Mouse (Mus musculus): Measurements from ENCODE around the gene Krt33a. TPM values are rescaled to one million over a fixed set of nuclear protein-coding genes. Genes with fewer than 3 reads are reported as not detected.

Gene Krt33a
- total RNA-seq, 1 experiment, result not detected

DNA sequence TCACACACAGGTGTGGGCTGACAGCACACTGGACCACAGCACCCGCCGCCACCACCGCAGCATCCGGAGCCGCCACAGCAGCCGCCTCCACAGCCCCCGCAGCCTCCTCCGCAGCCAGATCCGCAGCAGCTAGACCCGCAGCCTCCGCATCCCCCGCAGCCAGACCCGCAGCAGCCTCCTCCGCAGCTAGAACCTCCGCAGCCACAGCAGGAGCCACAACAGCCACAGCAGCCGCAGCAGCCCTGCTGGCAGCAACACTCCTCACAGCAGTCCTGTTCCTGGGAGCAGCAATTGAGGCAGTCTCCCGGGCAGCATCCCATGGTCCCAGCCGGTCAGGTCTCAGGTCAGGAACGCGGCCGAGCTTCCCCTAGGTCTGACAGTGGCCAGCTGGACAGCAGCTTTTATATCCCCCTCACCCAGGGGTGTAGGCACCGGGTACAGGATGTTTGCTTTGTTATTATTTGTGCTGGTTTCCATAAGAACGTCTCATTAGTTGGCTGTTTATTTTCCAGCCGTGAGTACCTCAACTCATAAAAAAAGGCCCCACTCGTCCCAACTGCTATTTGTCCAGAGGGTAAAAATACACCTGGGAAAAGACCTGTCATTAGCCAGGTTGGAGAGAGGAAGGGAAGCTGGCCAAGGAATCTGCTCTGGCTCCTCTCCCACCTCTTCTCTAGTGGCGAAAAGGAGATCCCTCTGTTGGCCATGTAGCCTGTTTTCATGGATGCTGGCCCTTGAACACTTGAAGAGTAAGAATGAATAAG is 22.2 kb downstream of the Krt33a start, which contains the start of gene Krtap17-1:
Gene Krtap17-1 (minus strand): TSS at position 375 of the 764 bp plus-strand sequence.
- no peaks in the 10 kb centered on the region for H3K36me3 ChIP-seq (ENCODE audit: control insufficient read depth, insufficient read depth, low read length, poor library complexity, severe bottlenecking)
- H3K4me3 ChIP-seq (ENCODE audit: insufficient read depth in 1 of 2, low read depth in 1 of 2, low read length in 2 of 2, poor library complexity in 1 of 2, severe bottlenecking in 1 of 2), result peak within 1 kb of the TSS; percentile 32 to 62; a peak in 3 of 4 replicates
- in situ Hi-C loops (cut with MboI; ENCODE audit: low sequenced_read_pairs in 2 of 2, unreplicated experiment in 2 of 2), result no loop called here
- H3K9ac ChIP-seq (ENCODE audit: insufficient read depth, low read depth, low read length, poor library complexity, severe bottlenecking), result peak within 1 kb of the TSS; percentile 44; the same call in 1 of the 2 replicates
- TF ChIP-seq ZC3H11A (IDR thresholded peaks at IDR 0.05; ENCODE audit: borderline replicate concordance, low read depth, low read length), result no peak
- TF ChIP-seq MAFK (IDR thresholded peaks at IDR 0.05; ENCODE audit: insufficient read depth, low read depth, low read length), result no peak
- no peak for TF ChIP-seq ZNF384 (IDR thresholded peaks at IDR 0.05; ENCODE audit: low read depth, low read length)
- TF ChIP-seq HCFC1 (IDR thresholded peaks at IDR 0.05; ENCODE audit: borderline replicate concordance, insufficient read depth, low read length), result no peak
- no peak for TF ChIP-seq CHD2 (IDR thresholded peaks at IDR 0.05; ENCODE audit: low read depth, low read length)
- H3K27ac ChIP-seq (ENCODE audit: insufficient read depth, low read depth, low read length, poor library complexity, severe bottlenecking), result no peak within 1 kb of the TSS
- DNase-seq (ENCODE audit: low read depth, low spot score), result no peak
- no peaks in the 10 kb centered on the region for H3K4me1 ChIP-seq (ENCODE audit: control insufficient read depth in 2 of 2, insufficient read depth in 2 of 2, low read length in 2 of 2, poor library complexity in 1 of 2)
- H3K9me3 ChIP-seq (ENCODE audit: control insufficient read depth, insufficient read depth, low read depth, low read length), result no peaks in the 10 kb centered on the region

DNA sequence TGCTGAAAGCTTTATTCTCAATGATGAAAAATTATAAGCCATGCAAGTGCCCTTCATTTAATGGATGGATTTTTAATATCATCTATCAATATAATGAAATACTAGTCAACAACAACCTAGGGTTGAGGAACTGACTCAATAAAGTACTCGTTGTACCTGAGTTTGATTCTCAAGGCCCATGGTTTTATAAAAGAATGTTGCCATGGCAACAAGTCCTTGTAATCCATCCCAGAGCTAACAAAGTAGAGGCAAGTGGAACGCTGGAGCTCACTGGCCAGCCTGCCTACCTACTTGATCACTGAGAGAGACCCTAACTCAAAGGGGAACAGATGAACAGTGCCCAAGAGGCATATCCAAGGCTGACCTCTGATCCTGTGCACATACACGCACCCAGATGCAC is 25.4 kb downstream of the Krt33a start:
- DNase-seq (ENCODE audit: low read depth, low spot score), result no peak
- Histone ChIP-seq H3K27ac (ENCODE audit: insufficient read depth, low read depth, low read length, poor library complexity, severe bottlenecking) (no peak overlapping the region), H3K9ac (ENCODE audit: insufficient read depth, low read depth, low read length, poor library complexity, severe bottlenecking) (no peak overlapping the region), H3K36me3 (ENCODE audit: control insufficient read depth, insufficient read depth, low read length, poor library complexity, severe bottlenecking) (no peaks in the 10 kb centered on the region), H3K4me1 (ENCODE audit: control insufficient read depth in 2 of 2, insufficient read depth in 2 of 2, low read length in 2 of 2, poor library complexity in 1 of 2) (no peaks in the 10 kb centered on the region), H3K4me3 (ENCODE audit: insufficient read depth in 1 of 2, low read depth in 1 of 2, low read length in 2 of 2, poor library complexity in 1 of 2, severe bottlenecking in 1 of 2) (no peak overlapping the region), H3K9me3 (ENCODE audit: control insufficient read depth, insufficient read depth, low read depth, low read length) (no peaks in the 10 kb centered on the region)
- in situ Hi-C loops (cut with MboI; ENCODE audit: low sequenced_read_pairs in 2 of 2, unreplicated experiment in 2 of 2), result no loop called here
- TF ChIP-seq MAFK (IDR thresholded peaks at IDR 0.05; ENCODE audit: insufficient read depth, low read depth, low read length), result no peak
- no peak for TF ChIP-seq ZNF384 (IDR thresholded peaks at IDR 0.05; ENCODE audit: low read depth, low read length)

GRCm38 (mm10) chr11:99989881-99990405 is 26.1 kb downstream of the Krt33a start:
- Histone ChIP-seq H3K4me3 (ENCODE audit: insufficient read depth in 1 of 2, low read depth in 1 of 2, low read length in 2 of 2, poor library complexity in 1 of 2, severe bottlenecking in 1 of 2) (no peak overlapping the region), H3K36me3 (ENCODE audit: control insufficient read depth, insufficient read depth, low read length, poor library complexity, severe bottlenecking) (no peaks in the 10 kb centered on the region), H3K9me3 (ENCODE audit: control insufficient read depth, insufficient read depth, low read depth, low read length) (no peaks in the 10 kb centered on the region), H3K9ac (ENCODE audit: insufficient read depth, low read depth, low read length, poor library complexity, severe bottlenecking) (no peak overlapping the region), H3K27ac (ENCODE audit: insufficient read depth, low read depth, low read length, poor library complexity, severe bottlenecking) (no peak overlapping the region), H3K4me1 (ENCODE audit: control insufficient read depth in 2 of 2, insufficient read depth in 2 of 2, low read length in 2 of 2, poor library complexity in 1 of 2) (no peaks in the 10 kb centered on the region)
- in situ Hi-C loops (cut with MboI; ENCODE audit: low sequenced_read_pairs in 2 of 2, unreplicated experiment in 2 of 2), result no loop called here
- no peak for TF ChIP-seq ZNF384 (IDR thresholded peaks at IDR 0.05; ENCODE audit: low read depth, low read length)
- no peak for TF ChIP-seq MAFK (IDR thresholded peaks at IDR 0.05; ENCODE audit: insufficient read depth, low read depth, low read length)
- TF ChIP-seq ZC3H11A (IDR thresholded peaks at IDR 0.05; ENCODE audit: borderline replicate concordance, low read depth, low read length), result no peak
- no peak for TF ChIP-seq HCFC1 (IDR thresholded peaks at IDR 0.05; ENCODE audit: borderline replicate concordance, insufficient read depth, low read length)
- no peak for DNase-seq (ENCODE audit: low read depth, low spot score)

DNA sequence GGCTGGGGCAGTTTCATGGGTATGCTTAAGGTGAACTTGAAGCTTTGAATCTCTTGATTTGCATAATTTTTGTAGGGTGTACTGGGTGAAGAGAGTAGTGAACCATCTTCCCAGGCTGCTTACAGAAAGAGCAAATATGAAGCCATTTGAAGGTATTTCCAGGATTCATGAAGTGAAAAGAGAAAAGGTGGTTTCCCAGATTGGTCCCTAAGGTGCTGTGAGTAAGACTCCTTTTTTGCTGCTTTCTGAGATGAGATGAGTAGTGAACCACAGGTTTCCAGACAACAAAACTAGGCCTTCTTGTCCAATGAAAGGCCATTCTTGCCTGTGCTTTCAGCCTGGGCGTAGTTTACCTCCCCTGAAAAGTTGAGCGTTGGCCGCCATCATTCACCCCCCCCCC is 27.5 kb downstream of the Krt33a start:
- TF ChIP-seq HCFC1 (IDR thresholded peaks at IDR 0.05; ENCODE audit: borderline replicate concordance, insufficient read depth, low read length) (no peak), CHD2 (IDR thresholded peaks at IDR 0.05; ENCODE audit: low read depth, low read length) (no peak), ZNF384 (IDR thresholded peaks at IDR 0.05; ENCODE audit: low read depth, low read length) (no peak), ZC3H11A (IDR thresholded peaks at IDR 0.05; ENCODE audit: borderline replicate concordance, low read depth, low read length) (no peak), MAFK (IDR thresholded peaks at IDR 0.05; ENCODE audit: insufficient read depth, low read depth, low read length) (no peak)
- in situ Hi-C loops (cut with MboI; ENCODE audit: low sequenced_read_pairs in 2 of 2, unreplicated experiment in 2 of 2), result no loop called here
- Histone ChIP-seq H3K9me3 (ENCODE audit: control insufficient read depth, insufficient read depth, low read depth, low read length) (no peaks in the 10 kb centered on the region), H3K27ac (ENCODE audit: insufficient read depth, low read depth, low read length, poor library complexity, severe bottlenecking) (no peak overlapping the region), H3K9ac (ENCODE audit: insufficient read depth, low read depth, low read length, poor library complexity, severe bottlenecking) (no peak overlapping the region), H3K4me3 (ENCODE audit: insufficient read depth in 1 of 2, low read depth in 1 of 2, low read length in 2 of 2, poor library complexity in 1 of 2, severe bottlenecking in 1 of 2) (no peak overlapping the region), H3K4me1 (ENCODE audit: control insufficient read depth in 2 of 2, insufficient read depth in 2 of 2, low read length in 2 of 2, poor library complexity in 1 of 2) (no peaks in the 10 kb centered on the region), H3K36me3 (ENCODE audit: control insufficient read depth, insufficient read depth, low read length, poor library complexity, severe bottlenecking) (no peaks in the 10 kb centered on the region)
- no peak for DNase-seq (ENCODE audit: low read depth, low spot score)

Data from ES-E14 (cell line).